Mouse (Mus musculus) G1E (cell line): ENCODE measurements around the gene Itih5. TPM values are rescaled to one million over a fixed set of nuclear protein-coding genes. Genes with fewer than 3 reads are reported as not detected.

Experiments used
- ATAC-seq: 2 replicates; pipeline ENCODE4 v1.8.0; 2016; ENCODE audit warnings: mild to moderate bottlenecking; ENCODE audit not compliant: insufficient number of reproducible peaks, poor library complexity, low FRiP score, severe bottlenecking; ENCODE audit errors: extremely low read depth
- DNase-seq: peaks from one replicate; pipeline ENCODE4 v3.0.0; 2012; ENCODE audit warnings: low spot score
- H3K27me3 ChIP-seq: 2 replicates; pipeline ENCODE4 v1.6.1; 2012; ENCODE audit warnings: mild to moderate bottlenecking, low read length, inconsistent platforms; ENCODE audit not compliant: insufficient read depth
- H3K36me3 ChIP-seq: replicated peaks from 2 replicates; pipeline ENCODE3; 2012; ENCODE audit warnings: mild to moderate bottlenecking, inconsistent platforms
- H3K4me1 ChIP-seq: 2 replicates; pipeline ENCODE4 v1.6.1; 2012; ENCODE audit warnings: low read depth, low read length, inconsistent platforms, mixed read lengths; ENCODE audit not compliant: insufficient read depth
- H3K4me3 ChIP-seq: 2 replicates; pipeline ENCODE4 v1.5.1; 2012; ENCODE audit warnings: low read depth, mild to moderate bottlenecking, inconsistent platforms, low read length, moderate library complexity, mixed read lengths
- H3K9me3 ChIP-seq: replicated peaks from 2 replicates; pipeline ENCODE4 v1.6.1; 2012; ENCODE audit warnings: inconsistent platforms
- CTCF ChIP-seq: IDR thresholded peaks from 2 replicates; pipeline ENCODE4 v1.5.1; 2012; ENCODE audit warnings: low read depth, low read length, inconsistent platforms, mixed read lengths
- GATA1 ChIP-seq: IDR thresholded peaks from 2 replicates; pipeline ENCODE4 v1.6.1; 2012; ENCODE audit warnings: borderline replicate concordance, low read length, inconsistent platforms, mixed read lengths
- GATA2 ChIP-seq: IDR thresholded peaks from 2 replicates; pipeline ENCODE4 v1.6.1; 2012; ENCODE audit warnings: low read depth, low read length, inconsistent platforms, borderline replicate concordance
- POLR2AphosphoS5 ChIP-seq: IDR thresholded peaks from 2 replicates; pipeline ENCODE4 v1.6.1; 2012; ENCODE audit warnings: low read depth, low read length, inconsistent platforms; ENCODE audit not compliant: insufficient replicate concordance
- TAL1 ChIP-seq: conservative IDR thresholded peaks from 2 replicates; pipeline ENCODE4 v1.6.1; 2012; ENCODE audit warnings: low read depth, low read length, inconsistent platforms, mixed read lengths
- polyA plus RNA-seq: library from polyadenylated mRNA; stranded (reverse); fragments of >175 nt; gene quantifications from 2 replicates; pipeline ENCODE4 v1.2.3, GENCODE M21; 2012
- total RNA-seq, 2 experiments: library from RNA; stranded (forward) in 1 of 2; stranded (reverse) in 1 of 2; fragments of 200-1000 nt in 1 of 2; fragments of >200 nt in 1 of 2; fragmentation: Nextera tagmentation in 1 of 2; gene quantifications; 2 replicates each; pipeline ENCODE4 v1.2.3; 2014 to 2017

Itih5 gene
- total and polyA plus RNA-seq, 3 experiments = 0.11 TPM; not detected in 2

GRCm38 (mm10) chr2:10140456-10140855 is 12.9 kb upstream of the Itih5 start:
- no peaks in the 10 kb centered on the region for H3K36me3 ChIP-seq
- H3K4me3 ChIP-seq = no peak overlapping the region
- peaks cover 3% of the 10 kb centered on the region; the same call in 1 of the 2 replicates for H3K4me1 ChIP-seq
- DNase-seq = no peak
- no peak for ATAC-seq
- H3K27me3 ChIP-seq = peaks cover 9% of the 10 kb centered on the region; the same call in 1 of the 2 replicates
- TF ChIP-seq POLR2AphosphoS5 = no peak
- TF ChIP-seq TAL1 = no peak
- TF ChIP-seq CTCF = no peak
- H3K9me3 ChIP-seq = no peaks in the 10 kb centered on the region

DNA sequence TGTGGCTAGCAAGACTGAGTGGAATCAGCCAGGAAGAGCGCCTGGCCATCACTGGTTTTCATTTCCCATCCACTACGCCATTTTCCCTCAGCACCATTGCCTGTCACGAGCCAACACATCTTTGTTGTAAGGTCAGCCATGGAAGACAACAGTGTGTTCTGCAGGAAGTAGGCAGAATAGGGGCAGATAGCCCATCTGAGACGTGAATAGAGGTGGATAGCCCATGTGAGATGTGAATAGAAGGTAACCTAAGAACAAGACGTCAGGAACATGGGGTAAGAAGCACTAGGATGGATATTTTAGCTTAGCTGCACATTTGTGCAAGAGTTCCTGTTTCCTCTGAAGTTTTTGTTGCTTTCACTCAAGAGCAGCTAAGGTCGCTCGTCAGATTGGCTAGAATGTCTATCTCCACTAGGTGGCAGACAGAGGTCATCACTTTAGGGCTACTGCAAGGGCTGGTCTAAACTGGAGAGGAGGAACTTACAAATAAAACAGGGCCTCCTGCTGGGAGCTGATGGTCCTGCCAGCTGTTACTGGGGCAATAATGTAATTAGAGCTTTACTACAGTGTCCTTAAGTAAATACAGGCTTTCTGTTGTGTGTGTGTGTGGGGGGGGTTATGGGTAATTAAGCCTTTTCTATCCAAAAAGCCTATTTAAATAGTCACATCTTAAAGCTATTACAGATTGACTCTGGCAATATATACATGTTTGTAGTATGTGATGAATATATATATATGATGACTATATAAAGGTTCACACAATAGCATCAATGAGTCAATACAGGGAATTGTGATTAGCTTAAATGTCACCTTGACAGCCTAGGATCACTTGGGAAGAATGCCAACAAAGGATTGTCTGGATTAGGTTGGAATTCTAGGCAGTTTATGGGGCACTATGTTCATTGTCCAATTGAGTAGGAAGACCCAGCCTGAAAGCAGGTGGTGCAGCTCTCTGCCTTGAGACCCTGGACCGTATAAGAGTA is 10.6 kb upstream of the Itih5 start:
- ATAC-seq (peak; percentile 70), DNase-seq (peak; percentile 11)
- TF ChIP-seq CTCF = no peak
- TF ChIP-seq GATA2 = no peak
- TF ChIP-seq GATA1 = no peak
- TF ChIP-seq POLR2AphosphoS5 = no peak
- TF ChIP-seq TAL1 = no peak
- Histone ChIP-seq H3K27me3 (peaks cover 9% of the 10 kb centered on the region; the same call in 1 of the 2 replicates), H3K36me3 (no peaks in the 10 kb centered on the region), H3K4me3 (no peak overlapping the region), H3K4me1 (peaks cover 3% of the 10 kb centered on the region; the same call in 1 of the 2 replicates), H3K9me3 (no peaks in the 10 kb centered on the region)

GRCm38 (mm10) chr2:10145514-10145913 is 7.9 kb upstream of the Itih5 start:
- Histone ChIP-seq H3K36me3 (no peaks in the 10 kb centered on the region), H3K27me3 (peaks cover 5% of the 10 kb centered on the region; the same call in 1 of the 2 replicates), H3K4me3 (no peak overlapping the region), H3K4me1 (peaks cover 3% of the 10 kb centered on the region; the same call in 1 of the 2 replicates), H3K9me3 (no peaks in the 10 kb centered on the region)
- DNase-seq (no peak), ATAC-seq (no peak)
- TF ChIP-seq TAL1 = no peak
- no peak for TF ChIP-seq CTCF
- no peak for TF ChIP-seq POLR2AphosphoS5
- no peak for TF ChIP-seq GATA1
- TF ChIP-seq GATA2 = no peak

DNA sequence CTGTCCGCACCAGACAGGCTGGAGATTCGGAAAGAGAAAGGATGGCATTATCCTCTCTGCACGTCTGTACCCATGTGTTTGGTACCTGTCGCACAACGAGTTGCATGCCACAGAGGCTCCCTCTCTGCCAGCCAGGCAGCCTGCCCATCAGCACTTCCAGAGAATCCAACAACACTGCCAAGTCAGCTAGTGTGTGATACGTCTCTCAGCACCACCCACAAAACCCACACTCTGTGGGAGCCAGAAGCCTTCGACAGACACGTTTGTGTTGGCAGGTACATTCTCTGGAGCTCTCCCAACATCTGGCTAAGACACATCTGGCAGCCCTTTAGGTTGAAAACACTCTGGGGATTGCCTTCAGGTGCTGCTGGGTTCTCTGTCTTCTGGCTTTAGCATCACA is 6.2 kb upstream of the Itih5 start:
- no peaks in the 10 kb centered on the region for H3K9me3 ChIP-seq
- no peak overlapping the region for H3K4me3 ChIP-seq
- no peaks in the 10 kb centered on the region for H3K36me3 ChIP-seq
- DNase-seq (no peak), ATAC-seq (no peak)
- peaks cover 5% of the 10 kb centered on the region; the same call in 1 of the 2 replicates for H3K27me3 ChIP-seq
- H3K4me1 ChIP-seq = peaks cover 3% of the 10 kb centered on the region; the same call in 1 of the 2 replicates
- TF ChIP-seq POLR2AphosphoS5 (no peak), GATA2 (no peak), CTCF (no peak), GATA1 (no peak), TAL1 (no peak)

DNA sequence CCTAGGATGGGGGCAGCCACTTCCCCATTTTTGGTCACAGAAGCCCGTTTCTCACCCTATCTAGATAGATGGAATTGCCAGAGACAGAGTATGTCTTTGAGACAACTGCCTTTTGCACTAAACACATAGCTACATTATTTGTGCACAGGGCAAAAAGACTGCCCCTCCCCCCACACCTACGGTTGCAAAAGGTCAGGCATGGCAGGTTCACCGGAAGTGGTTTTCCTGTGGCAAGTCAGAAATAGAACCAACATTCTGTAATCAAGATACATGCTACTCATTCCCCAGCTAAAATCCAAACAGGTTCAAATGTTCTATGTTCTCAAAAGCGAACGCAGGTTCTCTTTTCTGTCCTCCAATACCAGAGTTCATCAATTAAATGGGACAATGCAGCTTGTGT is 781 bp upstream of the Itih5 start:
- peaks cover 6% of the 10 kb centered on the region; the same call in 1 of the 2 replicates for H3K27me3 ChIP-seq
- no peak overlapping the region for H3K4me3 ChIP-seq
- DNase-seq = no peak
- H3K36me3 ChIP-seq = no peaks in the 10 kb centered on the region
- no peak for ATAC-seq
- TF ChIP-seq POLR2AphosphoS5 (no peak), CTCF (no peak), GATA1 (no peak), TAL1 (no peak), GATA2 (no peak)
- H3K9me3 ChIP-seq = no peaks in the 10 kb centered on the region
- no peaks in the 10 kb centered on the region for H3K4me1 ChIP-seq

DNA sequence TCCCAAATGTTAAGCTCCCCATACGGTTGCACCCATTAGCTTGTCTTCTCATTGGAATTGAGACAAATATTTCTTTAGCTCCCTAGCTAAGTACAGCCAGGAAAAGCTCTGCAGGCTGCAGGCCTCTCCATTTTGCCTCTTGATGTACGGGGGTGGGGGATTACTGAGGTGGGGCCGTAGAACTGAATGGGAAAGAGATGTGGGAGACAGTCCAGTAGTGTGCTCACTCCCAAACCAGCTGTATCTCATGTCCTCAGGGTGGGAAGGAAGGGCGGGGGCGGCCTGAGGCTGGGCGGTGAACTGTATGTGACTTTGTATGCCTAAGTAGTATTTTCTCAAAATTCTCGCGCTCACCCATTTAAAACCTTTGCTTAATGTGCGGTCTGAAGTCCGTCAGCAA is 3.8 kb downstream of the Itih5 start:
- Histone ChIP-seq H3K36me3 (no peaks in the 10 kb centered on the region), H3K9me3 (no peaks in the 10 kb centered on the region), H3K27me3 (peaks cover 4% of the 10 kb centered on the region; the same call in 1 of the 2 replicates), H3K4me3 (no peak overlapping the region), H3K4me1 (no peaks in the 10 kb centered on the region)
- DNase-seq (no peak), ATAC-seq (no peak)
- TF ChIP-seq POLR2AphosphoS5 = no peak
- TF ChIP-seq CTCF = no peak
- TF ChIP-seq GATA1 = no peak
- no peak for TF ChIP-seq TAL1
- TF ChIP-seq GATA2 = no peak
